Mouse (Mus musculus) embryo, embryonic 10 days (tissue): ENCODE measurements around the gene Fgf9.

ENCODE experiments used
- DNase-seq: peaks from one replicate; pipeline ENCODE4 v3.0.0-alpha.2; 2015; ENCODE audit warnings: low spot score

The Fgf9 gene

GRCm38 (mm10) chr14:58070481-58071119, at the start of gene Fgf9:
Gene Fgf9, plus strand, starts transcription at chr14:58070547.
- peak; percentile 36 for DNase-seq

GRCm38 (mm10) chr14:58034567-58034966, 35.8 kb upstream of the Fgf9 start:
- peak; percentile 57 for DNase-seq

GRCm38 (mm10) chr14:58036174-58036573, 34.2 kb upstream of the Fgf9 start:
- DNase-seq: peak; percentile 36

GRCm38 (mm10) chr14:58046639-58047284, 23.6 kb upstream of the Fgf9 start:
- no peak for DNase-seq

GRCm38 (mm10) chr14:58050691-58051090, 19.7 kb upstream of the Fgf9 start:
- DNase-seq: no peak

- no peak for DNase-seq
Observed at GRCm38 (mm10) chr14:58067586-58067985, 2.8 kb upstream of the Fgf9 start.

GRCm38 (mm10) chr14:58068641-58069040, 1.7 kb upstream of the Fgf9 start:
- no peak for DNase-seq

GRCm38 (mm10) chr14:58069927-58070326, 420 bp upstream of the Fgf9 start:
- peak; percentile 23 for DNase-seq

GRCm38 (mm10) chr14:58071120-58071641, 834 bp downstream of the Fgf9 start:
- DNase-seq: peak; percentile 58

- peak; percentile 85 for DNase-seq
Observed at GRCm38 (mm10) chr14:58071830-58072770, 1.8 kb downstream of the Fgf9 start.

GRCm38 (mm10) chr14:58072771-58073501, 2.6 kb downstream of the Fgf9 start:
- peak; percentile 27 for DNase-seq

GRCm38 (mm10) chr14:58073936-58074335, 3.6 kb downstream of the Fgf9 start:
- DNase-seq: no peak

GRCm38 (mm10) chr14:58074621-58075432, 4.5 kb downstream of the Fgf9 start:
- DNase-seq: peak; percentile 43

- DNase-seq: peak; percentile 74
Observed at GRCm38 (mm10) chr14:58075433-58076029, 5.2 kb downstream of the Fgf9 start.

- DNase-seq: peak; percentile 78
Observed at GRCm38 (mm10) chr14:58076030-58076521, 5.7 kb downstream of the Fgf9 start.

GRCm38 (mm10) chr14:58076726-58077255, 6.4 kb downstream of the Fgf9 start:
- no peak for DNase-seq

GRCm38 (mm10) chr14:58079471-58079870, 9.1 kb downstream of the Fgf9 start:
- no peak for DNase-seq

GRCm38 (mm10) chr14:58081955-58082354, 11.6 kb downstream of the Fgf9 start:
- DNase-seq: no peak

GRCm38 (mm10) chr14:58084240-58084639, 13.9 kb downstream of the Fgf9 start:
- no peak for DNase-seq

- no peak for DNase-seq
Observed at GRCm38 (mm10) chr14:58087326-58087725, 17.0 kb downstream of the Fgf9 start.
